Mouse (Mus musculus): ENCODE results near the gene Klf13. TPM values are rescaled to one million over a fixed set of nuclear protein-coding genes. Genes with fewer than 3 reads are reported as not detected.

Gene Klf13
- polyA plus RNA-seq, 2 experiments = 9.9 to 28.0 TPM

DNA sequence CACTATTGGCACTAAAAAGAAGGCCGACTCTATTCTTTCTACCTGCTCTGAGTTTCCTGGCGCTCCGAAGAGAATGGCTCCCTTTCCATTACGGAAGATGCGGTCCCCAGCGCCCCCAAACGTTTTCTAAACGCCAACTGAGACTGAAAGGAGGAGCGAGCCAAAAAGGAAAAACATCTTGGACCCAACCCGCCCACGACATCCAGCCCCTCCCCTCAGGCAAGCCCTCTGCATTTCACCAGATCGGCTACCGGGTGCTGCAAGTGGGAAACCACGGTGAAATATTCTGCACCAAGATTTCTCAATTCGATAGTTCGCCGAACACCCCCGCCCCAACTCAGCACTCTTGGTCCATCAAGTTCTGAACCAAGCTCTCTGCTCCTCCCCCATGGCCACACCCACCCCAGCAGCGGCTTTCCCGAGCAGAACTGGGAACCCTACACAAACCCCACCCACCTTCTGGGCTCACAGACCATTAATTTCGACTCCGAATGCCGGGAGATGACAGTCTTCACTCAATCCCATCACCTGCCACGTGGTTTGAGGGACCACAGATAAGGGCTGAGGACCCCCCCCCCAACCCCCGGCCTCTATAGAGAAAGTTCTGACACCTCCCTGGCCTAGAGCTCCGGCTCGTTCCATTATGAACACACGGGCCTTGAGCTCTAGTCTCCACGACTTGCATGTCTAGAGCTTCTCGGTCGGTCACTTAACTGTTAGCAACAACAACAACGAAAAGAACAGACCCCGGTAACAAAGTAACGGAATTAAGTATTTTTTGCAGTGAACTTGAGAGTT, 2.3 kb downstream of the Klf13 start:
- WGBS = under 1% methylated on average over 34 of the region's 34 CpGs
- H3K27ac ChIP-seq (replicated peaks; ENCODE audit: low read depth, low read length) = peak overlapping the region; percentile 90
- TF ChIP-seq POLR2A (IDR thresholded peaks at IDR 0.05; ENCODE audit: borderline replicate concordance, extremely low read depth, insufficient read depth, insufficient read length) = no peak

GRCm38 (mm10) chr7:63935809-63936187, 2.9 kb downstream of the Klf13 start:
- no peaks in the 10 kb centered on the region for H3K27me3 ChIP-seq (ENCODE audit: control insufficient read depth, insufficient read depth, low read length)
- TF ChIP-seq POLR2A (IDR thresholded peaks at IDR 0.05; ENCODE audit: borderline replicate concordance, extremely low read depth, insufficient read depth, insufficient read length) = no peak
- WGBS = 21% methylated on average over 8 of the region's 8 CpGs
- no peak for DNase-seq (ENCODE audit: low spot score)
- no peaks in the 10 kb centered on the region for H3K9me3 ChIP-seq (ENCODE audit: control insufficient read depth, low read length)
- peak overlapping the region; percentile 77 for H3K4me3 ChIP-seq (replicated peaks; ENCODE audit: low read length)
- H3K4me2 ChIP-seq (replicated peaks; ENCODE audit: low read depth, low read length, severe bottlenecking) = peak overlapping the region; percentile 94
- H3K36me3 ChIP-seq (ENCODE audit: control insufficient read depth, insufficient read depth, low read length) = no peaks in the 10 kb centered on the region
- peaks cover 19% of the 10 kb centered on the region; the same call in 1 of the 2 replicates for H3K4me1 ChIP-seq (ENCODE audit: control insufficient read depth, insufficient read depth, low read length)
- H3K9ac ChIP-seq (ENCODE audit: low read depth, low read length, severe bottlenecking) = peak overlapping the region; percentile 79; the same call in 1 of the 2 replicates
- ATAC-seq (ENCODE audit: low FRiP score, low read depth) = no peak
- H3K27ac ChIP-seq (replicated peaks; ENCODE audit: low read depth, low read length) = no peak overlapping the region

More for the DNA sequence above, 2.3 kb downstream of the Klf13 start:
- Histone ChIP-seq H3K4me2 (replicated peaks; ENCODE audit: low read depth, low read length, severe bottlenecking) (peak overlapping the region; percentile 94), H3K4me1 (ENCODE audit: control insufficient read depth, insufficient read depth, low read length) (peaks cover 19% of the 10 kb centered on the region; the same call in 1 of the 2 replicates), H3K9ac (ENCODE audit: low read depth, low read length, severe bottlenecking) (peak overlapping the region; percentile 79), H3K27me3 (ENCODE audit: control insufficient read depth, insufficient read depth, low read length) (no peaks in the 10 kb centered on the region), H3K9me3 (ENCODE audit: control insufficient read depth, low read length) (no peaks in the 10 kb centered on the region), H3K4me3 (replicated peaks; ENCODE audit: low read length) (peak overlapping the region; percentile 77), H3K36me3 (ENCODE audit: control insufficient read depth, insufficient read depth, low read length) (no peaks in the 10 kb centered on the region)
- ATAC-seq (ENCODE audit: low FRiP score, low read depth) = no peak
- peak; percentile 53 for DNase-seq (ENCODE audit: low spot score)

DNA sequence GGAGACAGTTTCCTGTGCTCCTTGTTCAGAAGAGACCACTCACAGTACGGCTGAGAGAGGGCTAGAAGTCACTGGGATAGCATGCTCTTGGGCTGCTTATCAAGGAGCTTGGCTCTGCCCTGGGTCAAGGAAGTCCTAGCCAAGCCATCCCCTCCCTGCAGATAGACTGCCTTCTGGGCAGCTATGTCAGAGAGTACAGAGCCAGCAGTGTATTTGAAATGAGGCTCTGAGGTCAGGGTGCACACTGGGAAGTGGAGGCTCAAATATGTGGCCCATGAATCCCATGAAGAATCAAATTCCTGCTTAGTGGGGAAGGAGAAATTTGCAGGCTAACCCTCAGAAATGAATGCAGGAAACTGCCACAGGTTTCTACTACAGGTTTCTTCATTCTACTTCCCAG, 4.2 kb downstream of the Klf13 start:
- WGBS = 92% methylated on average over 1 of the region's 1 CpGs
- Histone ChIP-seq H3K4me3 (replicated peaks; ENCODE audit: low read length) (no peak overlapping the region), H3K4me1 (ENCODE audit: control insufficient read depth, insufficient read depth, low read length) (peaks cover 13% of the 10 kb centered on the region; the same call in 1 of the 2 replicates), H3K27ac (replicated peaks; ENCODE audit: low read depth, low read length) (no peak overlapping the region), H3K9me3 (ENCODE audit: control insufficient read depth, low read length) (no peaks in the 10 kb centered on the region), H3K36me3 (ENCODE audit: control insufficient read depth, insufficient read depth, low read length) (no peaks in the 10 kb centered on the region), H3K4me2 (replicated peaks; ENCODE audit: low read depth, low read length, severe bottlenecking) (no peak overlapping the region), H3K27me3 (ENCODE audit: control insufficient read depth, insufficient read depth, low read length) (no peaks in the 10 kb centered on the region), H3K9ac (ENCODE audit: low read depth, low read length, severe bottlenecking) (no peak overlapping the region)
- ATAC-seq (ENCODE audit: low FRiP score, low read depth) (no peak), DNase-seq (ENCODE audit: low spot score) (no peak)
- TF ChIP-seq POLR2A (IDR thresholded peaks at IDR 0.05; ENCODE audit: borderline replicate concordance, extremely low read depth, insufficient read depth, insufficient read length) = no peak

DNA sequence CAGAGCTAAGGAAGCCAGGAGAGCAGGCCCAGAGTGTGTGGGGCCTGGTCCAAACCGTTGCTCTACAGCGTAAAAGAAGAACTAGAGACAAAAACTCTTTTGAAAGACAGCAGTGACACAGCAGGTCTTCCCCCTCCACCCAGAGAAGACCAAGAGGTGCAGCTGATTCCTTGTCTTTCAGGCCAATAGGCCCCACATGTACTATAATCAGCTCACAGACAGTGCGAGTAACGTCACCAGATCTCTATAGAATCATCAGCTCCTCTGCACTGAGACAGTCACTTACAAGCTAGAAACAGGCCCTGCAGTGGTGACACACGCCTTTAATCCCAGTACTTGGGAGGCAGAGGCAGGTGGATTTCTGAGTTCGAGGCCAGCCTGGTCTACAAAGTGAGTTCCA, 4.8 kb downstream of the Klf13 start:
- ATAC-seq (ENCODE audit: low FRiP score, low read depth) = no peak

GRCm38 (mm10) chr7:63932461-63932860, 6.3 kb downstream of the Klf13 start:
- H3K9ac ChIP-seq (ENCODE audit: low read depth, low read length, severe bottlenecking) = no peak overlapping the region
- no peak overlapping the region for H3K27ac ChIP-seq (replicated peaks; ENCODE audit: low read depth, low read length)
- H3K4me2 ChIP-seq (replicated peaks; ENCODE audit: low read depth, low read length, severe bottlenecking) = no peak overlapping the region
- H3K36me3 ChIP-seq (ENCODE audit: control insufficient read depth, insufficient read depth, low read length) = no peaks in the 10 kb centered on the region
- no peak for TF ChIP-seq POLR2A (IDR thresholded peaks at IDR 0.05; ENCODE audit: borderline replicate concordance, extremely low read depth, insufficient read depth, insufficient read length)
- H3K27me3 ChIP-seq (ENCODE audit: control insufficient read depth, insufficient read depth, low read length) = no peaks in the 10 kb centered on the region
- ATAC-seq (ENCODE audit: low FRiP score, low read depth) = no peak
- H3K4me1 ChIP-seq (ENCODE audit: control insufficient read depth, insufficient read depth, low read length) = peaks cover 13% of the 10 kb centered on the region; the same call in 1 of the 2 replicates
- no peaks in the 10 kb centered on the region for H3K9me3 ChIP-seq (ENCODE audit: control insufficient read depth, low read length)
- 79% methylated on average over 3 of the region's 3 CpGs for WGBS
- H3K4me3 ChIP-seq (replicated peaks; ENCODE audit: low read length) = no peak overlapping the region
- DNase-seq (ENCODE audit: low spot score) = no peak

More for the DNA sequence above, 4.8 kb downstream of the Klf13 start:
- Histone ChIP-seq H3K27ac (replicated peaks; ENCODE audit: low read depth, low read length) (no peak overlapping the region), H3K4me1 (ENCODE audit: control insufficient read depth, insufficient read depth, low read length) (peaks cover 13% of the 10 kb centered on the region; the same call in 1 of the 2 replicates), H3K4me3 (replicated peaks; ENCODE audit: low read length) (no peak overlapping the region), H3K4me2 (replicated peaks; ENCODE audit: low read depth, low read length, severe bottlenecking) (no peak overlapping the region), H3K9me3 (ENCODE audit: control insufficient read depth, low read length) (no peaks in the 10 kb centered on the region), H3K9ac (ENCODE audit: low read depth, low read length, severe bottlenecking) (no peak overlapping the region), H3K27me3 (ENCODE audit: control insufficient read depth, insufficient read depth, low read length) (no peaks in the 10 kb centered on the region), H3K36me3 (ENCODE audit: control insufficient read depth, insufficient read depth, low read length) (no peaks in the 10 kb centered on the region)
- no peak for TF ChIP-seq POLR2A (IDR thresholded peaks at IDR 0.05; ENCODE audit: borderline replicate concordance, extremely low read depth, insufficient read depth, insufficient read length)
- DNase-seq (ENCODE audit: low spot score) = no peak
- WGBS = 91% methylated on average over 6 of the region's 6 CpGs

All from limb, embryonic 14.5 days (tissue).